Mouse (Mus musculus): ENCODE measurements around the gene Chpf. TPM values are rescaled to one million over a fixed set of nuclear protein-coding genes. Genes with fewer than 3 reads are reported as not detected.

Gene Chpf
- polyA plus RNA-seq (2012; fragmentation: generic; extraction: Trizol), result 52.1 TPM

- H3K4me3 ChIP-seq, result peak within 1 kb of the TSS; percentile 28
- peaks cover 4% of the 10 kb centered on the region for H3K36me3 ChIP-seq (ENCODE audit: control insufficient read depth, insufficient read depth)
- TF ChIP-seq TCF3 (IDR thresholded peaks at IDR 0.05; ENCODE audit: insufficient read length, low read depth) (no peak), SRF (IDR thresholded peaks at IDR 0.05; ENCODE audit: control insufficient read depth, insufficient read length, low read depth) (peak; percentile 73), REST (IDR thresholded peaks at IDR 0.05; ENCODE audit: insufficient read depth, insufficient read length) (peak; percentile 97), MAX (IDR thresholded peaks at IDR 0.05; ENCODE audit: low read depth) (no peak), POLR2AphosphoS2 (IDR thresholded peaks at IDR 0.05; ENCODE audit: insufficient read length, low read depth) (peak; percentile 7), MYOG (IDR thresholded peaks at IDR 0.05; ENCODE audit: control insufficient read depth in 1 of 3, insufficient read depth in 1 of 3, insufficient read length in 2 of 3, low read depth in 2 of 3) (peak in 1 of 3 experiments; percentile 32), TCF12 (IDR thresholded peaks at IDR 0.05; ENCODE audit: insufficient read depth, poor library complexity, severe bottlenecking) (no peak), USF1 (IDR thresholded peaks at IDR 0.05; ENCODE audit: low read depth) (no peak), MYOD1 (IDR thresholded peaks at IDR 0.05; ENCODE audit: control insufficient read depth in 1 of 3, insufficient read length in 2 of 3, low read depth in 2 of 3) (peak in 1 of 3 experiments; percentile 3), POLR2A (IDR thresholded peaks at IDR 0.05; ENCODE audit: insufficient read length, low read depth) (peak; percentile 86), CEBPB (IDR thresholded peaks at IDR 0.05; ENCODE audit: insufficient read depth, poor library complexity, severe bottlenecking) (no peak), E2F4 (IDR thresholded peaks at IDR 0.05; ENCODE audit: insufficient read depth) (no peak)
- H3K27me3 ChIP-seq (ENCODE audit: control insufficient read depth, insufficient read depth, insufficient read length), result peaks cover 6% of the 10 kb centered on the region
- H3K79me2 ChIP-seq (ENCODE audit: control insufficient read depth, insufficient read depth), result peaks cover 6% of the 10 kb centered on the region
- H3ac ChIP-seq (ENCODE audit: control insufficient read depth, insufficient read length), result peak within 1 kb of the TSS; percentile 53
- peak within 1 kb of the TSS; percentile 86 for H3K4me2 ChIP-seq (ENCODE audit: low read depth)
Observed at GRCm38 (mm10) chr1:75478916-75479634, at the start of gene Chpf, which contains the start of gene Tmem198. TSS of gene Chpf (minus strand) at chr1:75479307. TSS of gene Tmem198 (plus strand) at chr1:75479532.

- Histone ChIP-seq H3ac (ENCODE audit: control insufficient read depth, insufficient read length) (no peak overlapping the region), H3K36me3 (ENCODE audit: control insufficient read depth, insufficient read depth) (no peaks in the 10 kb centered on the region), H3K4me2 (ENCODE audit: low read depth) (no peak overlapping the region), H3K27me3 (ENCODE audit: control insufficient read depth, insufficient read depth, insufficient read length) (no peaks in the 10 kb centered on the region), H3K4me3 (no peak overlapping the region), H3K79me2 (ENCODE audit: control insufficient read depth, insufficient read depth) (peaks cover 4% of the 10 kb centered on the region)
- TF ChIP-seq TCF3 (IDR thresholded peaks at IDR 0.05; ENCODE audit: insufficient read length, low read depth) (no peak), SRF (IDR thresholded peaks at IDR 0.05; ENCODE audit: control insufficient read depth, insufficient read length, low read depth) (no peak), POLR2AphosphoS2 (IDR thresholded peaks at IDR 0.05; ENCODE audit: insufficient read length, low read depth) (no peak), REST (IDR thresholded peaks at IDR 0.05; ENCODE audit: insufficient read depth, insufficient read length) (no peak), TCF12 (IDR thresholded peaks at IDR 0.05; ENCODE audit: insufficient read depth, poor library complexity, severe bottlenecking) (no peak), E2F4 (IDR thresholded peaks at IDR 0.05; ENCODE audit: insufficient read depth) (no peak), POLR2A (IDR thresholded peaks at IDR 0.05; ENCODE audit: insufficient read length, low read depth) (no peak), MYOG (IDR thresholded peaks at IDR 0.05; ENCODE audit: control insufficient read depth in 1 of 3, insufficient read depth in 1 of 3, insufficient read length in 2 of 3, low read depth in 2 of 3) (no peak), CEBPB (IDR thresholded peaks at IDR 0.05; ENCODE audit: insufficient read depth, poor library complexity, severe bottlenecking) (no peak), USF1 (IDR thresholded peaks at IDR 0.05; ENCODE audit: low read depth) (no peak), MAX (IDR thresholded peaks at IDR 0.05; ENCODE audit: low read depth) (no peak), MYOD1 (IDR thresholded peaks at IDR 0.05; ENCODE audit: control insufficient read depth in 1 of 3, insufficient read length in 2 of 3, low read depth in 2 of 3) (no peak)
Observed at GRCm38 (mm10) chr1:75524679-75525078, 45.6 kb upstream of the Chpf start.

- Histone ChIP-seq H3K36me3 (ENCODE audit: control insufficient read depth, insufficient read depth) (no peaks in the 10 kb centered on the region), H3K79me2 (ENCODE audit: control insufficient read depth, insufficient read depth) (peaks cover 4% of the 10 kb centered on the region), H3K27me3 (ENCODE audit: control insufficient read depth, insufficient read depth, insufficient read length) (no peaks in the 10 kb centered on the region), H3K4me3 (peak within 1 kb of the TSS; percentile 60), H3ac (ENCODE audit: control insufficient read depth, insufficient read length) (peak within 1 kb of the TSS; percentile 8), H3K4me2 (ENCODE audit: low read depth) (peak within 1 kb of the TSS; percentile 89)
- TF ChIP-seq CEBPB (IDR thresholded peaks at IDR 0.05; ENCODE audit: insufficient read depth, poor library complexity, severe bottlenecking) (no peak), E2F4 (IDR thresholded peaks at IDR 0.05; ENCODE audit: insufficient read depth) (peak; percentile 18), TCF12 (IDR thresholded peaks at IDR 0.05; ENCODE audit: insufficient read depth, poor library complexity, severe bottlenecking) (no peak), USF1 (IDR thresholded peaks at IDR 0.05; ENCODE audit: low read depth) (peak; percentile 40), MYOG (IDR thresholded peaks at IDR 0.05; ENCODE audit: control insufficient read depth in 1 of 3, insufficient read depth in 1 of 3, insufficient read length in 2 of 3, low read depth in 2 of 3) (no peak), MYOD1 (IDR thresholded peaks at IDR 0.05; ENCODE audit: control insufficient read depth in 1 of 3, insufficient read length in 2 of 3, low read depth in 2 of 3) (no peak), POLR2AphosphoS2 (IDR thresholded peaks at IDR 0.05; ENCODE audit: insufficient read length, low read depth) (peak; percentile 34), POLR2A (IDR thresholded peaks at IDR 0.05; ENCODE audit: insufficient read length, low read depth) (peak; percentile 50)
Observed at GRCm38 (mm10) chr1:75521321-75522031, 42.4 kb upstream of the Chpf start, which contains the start of gene Stk11ip. TSS of gene Stk11ip (plus strand) at chr1:75521529.

DNA sequence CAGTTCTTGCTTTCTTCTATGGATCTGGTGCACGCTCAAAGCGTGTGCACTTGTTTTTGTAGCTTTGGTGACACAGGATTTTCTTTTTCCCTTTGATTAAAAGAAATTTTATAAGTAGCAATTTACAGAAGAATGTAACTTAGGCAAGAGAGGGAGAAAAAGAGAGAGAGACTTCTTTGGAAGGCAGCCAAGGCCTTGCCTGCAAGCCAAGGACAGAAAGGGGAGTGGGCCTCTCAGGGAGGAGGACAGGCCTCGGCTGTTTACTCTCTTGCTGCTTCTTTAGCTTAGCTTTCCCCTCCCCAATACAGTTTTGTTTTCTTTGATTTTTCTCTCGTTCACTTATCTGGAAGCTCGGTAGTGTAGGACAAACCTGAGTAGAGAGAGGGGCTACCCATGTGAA lies 40.5 kb upstream of the Chpf start:
- Histone ChIP-seq H3K79me2 (ENCODE audit: control insufficient read depth, insufficient read depth) (peaks cover 4% of the 10 kb centered on the region), H3K36me3 (ENCODE audit: control insufficient read depth, insufficient read depth) (no peaks in the 10 kb centered on the region), H3ac (ENCODE audit: control insufficient read depth, insufficient read length) (no peak overlapping the region), H3K4me3 (no peak overlapping the region), H3K4me2 (ENCODE audit: low read depth) (no peak overlapping the region), H3K27me3 (ENCODE audit: control insufficient read depth, insufficient read depth, insufficient read length) (no peaks in the 10 kb centered on the region)
- no peak for TF ChIP-seq CEBPB (IDR thresholded peaks at IDR 0.05; ENCODE audit: insufficient read depth, poor library complexity, severe bottlenecking)
- no peak for TF ChIP-seq E2F4 (IDR thresholded peaks at IDR 0.05; ENCODE audit: insufficient read depth)
- TF ChIP-seq TCF3 (IDR thresholded peaks at IDR 0.05; ENCODE audit: insufficient read length, low read depth), result no peak
- TF ChIP-seq USF1 (IDR thresholded peaks at IDR 0.05; ENCODE audit: low read depth), result no peak
- TF ChIP-seq TCF12 (IDR thresholded peaks at IDR 0.05; ENCODE audit: insufficient read depth, poor library complexity, severe bottlenecking), result no peak
- TF ChIP-seq REST (IDR thresholded peaks at IDR 0.05; ENCODE audit: insufficient read depth, insufficient read length), result no peak
- TF ChIP-seq SRF (IDR thresholded peaks at IDR 0.05; ENCODE audit: control insufficient read depth, insufficient read length, low read depth), result no peak
- no peak for TF ChIP-seq MAX (IDR thresholded peaks at IDR 0.05; ENCODE audit: low read depth)
- TF ChIP-seq MYOD1 (IDR thresholded peaks at IDR 0.05; ENCODE audit: control insufficient read depth in 1 of 3, insufficient read length in 2 of 3, low read depth in 2 of 3), result no peak
- TF ChIP-seq POLR2A (IDR thresholded peaks at IDR 0.05; ENCODE audit: insufficient read length, low read depth), result no peak
- no peak for TF ChIP-seq MYOG (IDR thresholded peaks at IDR 0.05; ENCODE audit: control insufficient read depth in 1 of 3, insufficient read depth in 1 of 3, insufficient read length in 2 of 3, low read depth in 2 of 3)
- no peak for TF ChIP-seq POLR2AphosphoS2 (IDR thresholded peaks at IDR 0.05; ENCODE audit: insufficient read length, low read depth)
